Mouse (Mus musculus): ENCODE results near the gene Uso1. TPM values are rescaled to one million over a fixed set of nuclear protein-coding genes. Genes with fewer than 3 reads are reported as not detected.

Uso1 gene
- polyA plus RNA-seq (2015; fragmentation: Nextera tagmentation; extraction: Ambion mirVana) = 61.5 and 68.8 TPM in 2 replicates

DNA sequence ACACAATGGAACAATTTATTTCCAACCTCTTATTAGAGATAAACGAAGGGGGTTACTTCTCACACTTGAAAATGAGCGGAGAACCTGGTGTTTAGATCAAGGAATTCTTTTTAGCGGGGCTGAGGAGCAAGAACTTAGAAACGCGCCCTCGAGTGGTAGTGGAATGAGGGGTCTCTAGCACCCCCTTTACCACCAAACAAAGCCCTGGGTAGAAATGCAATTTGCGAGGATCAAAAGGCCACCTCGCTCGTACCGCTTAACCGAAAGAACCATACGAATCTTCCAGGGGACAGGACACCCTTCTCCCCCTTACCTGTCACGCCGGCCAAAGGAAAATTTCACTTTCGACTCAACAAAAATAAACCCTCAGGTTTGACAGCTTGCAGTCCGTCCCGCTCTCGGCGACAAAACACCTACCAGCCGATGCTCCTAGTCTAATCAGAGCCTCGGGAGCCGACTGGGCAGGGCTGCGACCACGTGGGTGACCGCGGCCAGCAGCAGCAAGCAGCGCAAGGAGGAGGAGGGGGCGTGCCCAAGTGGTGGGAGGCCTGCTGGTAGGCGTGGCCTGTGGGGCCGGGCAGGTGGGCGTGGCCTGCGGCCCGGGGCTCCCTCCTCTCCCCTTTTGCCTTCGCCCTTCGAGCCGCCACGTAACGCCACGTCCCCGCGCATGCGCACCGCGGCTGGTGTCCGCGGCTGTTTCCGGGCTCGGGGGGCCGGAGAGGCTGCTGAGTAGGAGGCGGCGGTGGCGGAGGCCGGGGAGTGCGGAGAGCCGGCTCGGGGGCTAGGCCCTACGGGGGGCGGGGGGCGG lies at the start of gene Uso1:
TSS of gene Uso1 (plus strand) at position 700 of the 808 bp plus-strand sequence.
- Histone ChIP-seq H3K4me2 (replicated peaks; ENCODE audit: low read depth) (peak within 1 kb of the TSS; percentile 71), H3K36me3 (ENCODE audit: control insufficient read depth, insufficient read depth) (no peaks in the 10 kb centered on the region; the same call in 1 of the 2 replicates), H3K9me3 (ENCODE audit: control insufficient read depth) (no peaks in the 10 kb centered on the region), H3K4me3 (ENCODE audit: low read depth, low read length) (peak within 1 kb of the TSS; percentile 80), H3K9ac (ENCODE audit: low read depth, low read length) (peak within 1 kb of the TSS; percentile 90), H3K27ac (ENCODE audit: low read depth, low read length) (peak within 1 kb of the TSS; percentile 87), H3K4me1 (replicated peaks; ENCODE audit: control insufficient read depth, insufficient read depth, low read length) (0 out of 2 replicates have a peak, but pooled peaks cover 4% of the 10 kb centered on the region), H3K27me3 (replicated peaks; ENCODE audit: control insufficient read depth, insufficient read depth, low read length) (no peaks in the 10 kb centered on the region)
- WGBS = 1% methylated on average over 44 of the region's 59 CpGs
- peak; percentile 14; the same call in 1 of the 2 replicates for TF ChIP-seq CTCF (IDR thresholded peaks at IDR 0.05; ENCODE audit: low read depth)
- ATAC-seq = peak; percentile 96

DNA sequence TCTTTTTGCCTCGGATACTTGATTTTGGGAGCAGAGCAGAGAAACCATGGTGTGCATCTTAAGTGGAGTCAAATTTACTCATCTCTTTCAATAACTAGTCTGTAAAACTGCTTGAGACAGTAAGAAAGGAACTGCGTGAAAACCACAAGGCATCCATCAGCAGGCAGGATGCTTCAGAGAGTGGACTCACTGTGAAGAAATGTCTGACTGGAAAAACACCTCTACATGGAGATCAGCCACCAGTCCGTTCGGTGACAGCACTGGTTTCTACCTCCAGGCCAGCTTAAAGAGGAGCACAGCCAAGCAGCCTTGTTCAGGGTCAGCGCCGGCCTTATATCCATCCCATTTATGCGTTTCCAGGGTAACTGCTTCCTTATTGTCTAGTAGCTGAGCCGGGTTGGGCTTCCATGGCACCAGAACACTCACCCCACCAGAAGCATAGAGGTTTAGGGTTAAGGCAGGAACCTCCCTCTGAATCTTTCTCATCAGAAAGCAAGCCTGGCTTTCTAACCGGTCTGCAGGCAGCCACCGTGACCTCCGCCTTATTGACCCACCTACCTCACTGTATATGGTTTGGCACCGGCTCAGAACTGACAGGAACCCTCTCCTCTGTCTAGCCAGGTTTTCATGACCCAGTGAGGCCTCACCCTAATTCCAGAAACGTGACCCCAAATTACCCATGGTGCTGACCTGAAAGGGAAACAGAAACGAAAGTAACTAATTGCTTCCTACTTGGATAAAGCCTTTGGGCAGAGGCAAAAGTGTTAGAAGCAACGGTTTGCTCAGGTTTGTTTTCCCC lies 44.3 kb upstream of the Uso1 start:
- 55% methylated on average over 15 of the region's 15 CpGs for WGBS
- no peaks in the 10 kb centered on the region for H3K27me3 ChIP-seq (replicated peaks; ENCODE audit: control insufficient read depth, insufficient read depth, low read length)
- no peak overlapping the region for H3K27ac ChIP-seq (ENCODE audit: low read depth, low read length)
- H3K4me2 ChIP-seq (replicated peaks; ENCODE audit: low read depth) = peak overlapping the region; percentile 46
- no peak for TF ChIP-seq CTCF (IDR thresholded peaks at IDR 0.05; ENCODE audit: low read depth)
- no peaks in the 10 kb centered on the region for H3K36me3 ChIP-seq (ENCODE audit: control insufficient read depth, insufficient read depth)
- no peak overlapping the region for H3K9ac ChIP-seq (ENCODE audit: low read depth, low read length)
- H3K4me1 ChIP-seq (replicated peaks; ENCODE audit: control insufficient read depth, insufficient read depth, low read length) = no peaks in the 10 kb centered on the region
- H3K4me3 ChIP-seq (ENCODE audit: low read depth, low read length) = 0 out of 2 replicates have a peak overlapping the region, but pooled peaks have one; percentile 2
- peak; percentile 33; the same call in 1 of the 2 replicates for ATAC-seq
- H3K9me3 ChIP-seq (ENCODE audit: control insufficient read depth) = no peaks in the 10 kb centered on the region

DNA sequence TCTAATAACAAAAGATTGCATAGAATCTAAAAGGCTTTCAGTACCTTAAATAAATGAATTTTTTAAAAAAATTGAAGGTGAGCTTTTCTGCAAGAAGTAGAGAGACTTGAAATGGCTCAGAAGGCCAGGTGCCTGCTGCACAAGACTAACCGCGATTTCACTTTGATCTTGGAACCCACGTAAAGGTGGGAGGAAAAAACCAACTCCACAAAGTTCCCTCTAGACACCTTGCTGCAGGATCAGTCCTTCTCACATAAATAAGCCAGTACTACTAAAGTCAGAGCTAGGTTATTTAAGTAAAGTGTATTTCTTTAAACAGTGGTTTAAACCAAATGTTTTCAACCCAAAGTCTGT lies 43.7 kb upstream of the Uso1 start:
- ATAC-seq = no peak
- TF ChIP-seq CTCF (IDR thresholded peaks at IDR 0.05; ENCODE audit: low read depth) = no peak
- Histone ChIP-seq H3K27me3 (replicated peaks; ENCODE audit: control insufficient read depth, insufficient read depth, low read length) (no peaks in the 10 kb centered on the region), H3K36me3 (ENCODE audit: control insufficient read depth, insufficient read depth) (no peaks in the 10 kb centered on the region), H3K9me3 (ENCODE audit: control insufficient read depth) (no peaks in the 10 kb centered on the region), H3K9ac (ENCODE audit: low read depth, low read length) (no peak overlapping the region), H3K4me3 (ENCODE audit: low read depth, low read length) (0 out of 2 replicates have a peak overlapping the region, but pooled peaks have one; percentile 2), H3K4me2 (replicated peaks; ENCODE audit: low read depth) (peak overlapping the region; percentile 46), H3K27ac (ENCODE audit: low read depth, low read length) (no peak overlapping the region), H3K4me1 (replicated peaks; ENCODE audit: control insufficient read depth, insufficient read depth, low read length) (no peaks in the 10 kb centered on the region)
- WGBS = 65% methylated on average over 3 of the region's 3 CpGs

DNA sequence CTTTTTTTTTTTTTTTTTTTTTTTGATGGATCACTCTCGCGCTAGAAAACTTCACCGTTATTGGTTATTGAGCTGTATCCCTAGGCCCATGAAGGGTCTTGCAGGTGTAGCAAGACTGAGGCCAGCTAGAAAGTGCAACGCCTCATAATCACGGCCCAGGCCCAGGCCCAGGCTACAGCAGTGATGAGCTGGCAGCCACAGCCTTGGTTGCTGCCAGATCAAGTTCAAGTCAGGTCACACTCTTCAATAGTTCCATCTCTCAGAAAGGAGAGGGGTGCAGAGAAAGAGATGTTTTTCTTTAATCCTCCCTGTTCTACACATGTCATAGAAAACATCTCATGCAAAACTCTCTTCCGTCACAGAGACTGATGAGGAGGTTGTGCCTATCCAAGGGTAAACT lies 41.0 kb upstream of the Uso1 start:
- Histone ChIP-seq H3K4me2 (replicated peaks; ENCODE audit: low read depth) (no peak overlapping the region), H3K27me3 (replicated peaks; ENCODE audit: control insufficient read depth, insufficient read depth, low read length) (no peaks in the 10 kb centered on the region), H3K9me3 (ENCODE audit: control insufficient read depth) (no peaks in the 10 kb centered on the region), H3K9ac (ENCODE audit: low read depth, low read length) (no peak overlapping the region), H3K36me3 (ENCODE audit: control insufficient read depth, insufficient read depth) (no peaks in the 10 kb centered on the region), H3K4me1 (replicated peaks; ENCODE audit: control insufficient read depth, insufficient read depth, low read length) (no peaks in the 10 kb centered on the region), H3K4me3 (ENCODE audit: low read depth, low read length) (no peak overlapping the region), H3K27ac (ENCODE audit: low read depth, low read length) (no peak overlapping the region)
- ATAC-seq = no peak
- TF ChIP-seq CTCF (IDR thresholded peaks at IDR 0.05; ENCODE audit: low read depth) = no peak
- 88% methylated on average over 6 of the region's 6 CpGs for WGBS

DNA sequence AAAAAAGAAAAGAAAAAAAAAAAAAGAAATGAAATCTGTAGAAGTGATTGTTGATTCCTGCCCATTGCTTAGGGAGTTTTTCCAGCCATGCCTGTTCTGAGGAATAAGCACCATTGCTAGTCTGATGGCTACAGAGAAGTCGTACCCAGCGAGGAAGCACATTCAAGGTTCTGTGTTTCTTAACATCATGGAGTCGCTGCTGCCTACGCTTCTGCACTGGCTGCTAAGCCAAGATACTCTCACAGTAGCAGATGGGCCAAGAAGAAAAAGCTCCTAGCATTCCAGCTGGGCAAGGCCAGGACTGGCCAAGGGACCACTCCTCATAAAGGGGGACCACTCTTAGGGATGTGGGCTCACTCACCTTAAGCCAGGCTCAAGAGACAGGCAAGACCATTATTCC lies 40.0 kb upstream of the Uso1 start:
- WGBS = 88% methylated on average over 4 of the region's 4 CpGs
- H3K9ac ChIP-seq (ENCODE audit: low read depth, low read length) = no peak overlapping the region
- no peaks in the 10 kb centered on the region for H3K27me3 ChIP-seq (replicated peaks; ENCODE audit: control insufficient read depth, insufficient read depth, low read length)
- no peak for ATAC-seq
- no peak for TF ChIP-seq CTCF (IDR thresholded peaks at IDR 0.05; ENCODE audit: low read depth)
- H3K36me3 ChIP-seq (ENCODE audit: control insufficient read depth, insufficient read depth) = no peaks in the 10 kb centered on the region
- H3K9me3 ChIP-seq (ENCODE audit: control insufficient read depth) = no peaks in the 10 kb centered on the region
- H3K4me2 ChIP-seq (replicated peaks; ENCODE audit: low read depth) = no peak overlapping the region
- no peaks in the 10 kb centered on the region for H3K4me1 ChIP-seq (replicated peaks; ENCODE audit: control insufficient read depth, insufficient read depth, low read length)
- no peak overlapping the region for H3K4me3 ChIP-seq (ENCODE audit: low read depth, low read length)
- H3K27ac ChIP-seq (ENCODE audit: low read depth, low read length) = no peak overlapping the region
